In genomic region chr10:80180288-80180687, GRCm38 (mm10) we compare ENCODE assay signal across 8 mouse cellular contexts. TPM values are rescaled to one million over a fixed set of nuclear protein-coding genes. Genes with fewer than 3 reads are reported as not detected.
DNase-seq lines count a peak whose midpoint lies in the region; ATAC-seq and TF ChIP-seq lines count a peak whose summit lies in the region.

No protein-coding gene starts in this region.

- H3K4me1 ChIP-seq in heart, embryonic 15.5 days (replicated peaks), result peaks cover 33% of the 10 kb centered on the region
- H3K4me1 ChIP-seq in brown adipose tissue, adult 24 weeks (ENCODE audit: control insufficient read depth, insufficient read depth, insufficient read length, low read length), result no peaks in the 10 kb centered on the region
- H3K4me1 ChIP-seq in forebrain, postnatal 0 days (ENCODE audit: insufficient read depth), result peaks cover 18% of the 10 kb centered on the region
- H3K4me1 ChIP-seq in midbrain, embryonic 11.5 days (ENCODE audit: control insufficient read depth, insufficient read depth, low read length), result peaks cover 46% of the 10 kb centered on the region

- H3K4me2 ChIP-seq in heart, embryonic 15.5 days, result peak overlapping the region; percentile 89
- peak overlapping the region; percentile 68 for H3K4me2 ChIP-seq in forebrain, postnatal 0 days (ENCODE audit: low read depth)
- peak overlapping the region; percentile 83 for H3K4me2 ChIP-seq in midbrain, embryonic 11.5 days

- H3K27ac ChIP-seq in heart, embryonic 15.5 days, result no peak overlapping the region
- no peak overlapping the region for H3K27ac ChIP-seq in brown adipose tissue, adult 24 weeks (replicated peaks; ENCODE audit: low read depth, low read length)
- H3K27ac ChIP-seq in forebrain, postnatal 0 days (ENCODE audit: low read depth, low read length), result no peak overlapping the region
- peak overlapping the region; percentile 74 for H3K27ac ChIP-seq in midbrain, embryonic 11.5 days (ENCODE audit: low read depth, low read length)

- H3K4me3 ChIP-seq in heart, embryonic 15.5 days, result peak overlapping the region; percentile 76
- peak overlapping the region; percentile 64; the same call in 1 of the 2 replicates for H3K4me3 ChIP-seq in brown adipose tissue, adult 24 weeks (ENCODE audit: insufficient read depth, low read depth, low read length)
- H3K4me3 ChIP-seq in forebrain, postnatal 0 days (ENCODE audit: low read depth, low read length), result peak overlapping the region; percentile 78
- H3K4me3 ChIP-seq in midbrain, embryonic 11.5 days (ENCODE audit: low read depth, low read length), result peak overlapping the region; percentile 76

- H3K27me3 ChIP-seq in heart, embryonic 15.5 days, result no peaks in the 10 kb centered on the region
- H3K27me3 ChIP-seq in forebrain, postnatal 0 days (ENCODE audit: insufficient read depth, low read length), result no peaks in the 10 kb centered on the region
- H3K27me3 ChIP-seq in midbrain, embryonic 11.5 days (ENCODE audit: control insufficient read depth, insufficient read depth, low read length), result no peaks in the 10 kb centered on the region; the same call in 1 of the 2 replicates

- H3K9me3 ChIP-seq in heart, embryonic 15.5 days (replicated peaks), result no peaks in the 10 kb centered on the region
- no peaks in the 10 kb centered on the region for H3K9me3 ChIP-seq in forebrain, postnatal 0 days (ENCODE audit: low read length)
- no peaks in the 10 kb centered on the region for H3K9me3 ChIP-seq in midbrain, embryonic 11.5 days (ENCODE audit: control insufficient read depth, low read length)

- peak overlapping the region; percentile 85; the same call in 1 of the 2 replicates for H3K9ac ChIP-seq in heart, embryonic 15.5 days
- peak overlapping the region; percentile 81 for H3K9ac ChIP-seq in forebrain, postnatal 0 days
- H3K9ac ChIP-seq in midbrain, embryonic 11.5 days (ENCODE audit: low read length), result peak overlapping the region; percentile 97

- 58% methylated on average over 6 of the region's 6 CpGs for WGBS in heart, embryonic 15.5 days
- 35% methylated on average over 6 of the region's 6 CpGs for WGBS in forebrain, postnatal 0 days
- WGBS in midbrain, embryonic 11.5 days, result 27% methylated on average over 6 of the region's 6 CpGs

- no peak for ATAC-seq in heart, embryonic 15.5 days (replicated peaks; ENCODE audit: insufficient number of reproducible peaks, insufficient read depth, low FRiP score, low read depth)
- no peak for ATAC-seq in forebrain, postnatal 0 days
- no peak for ATAC-seq in midbrain, embryonic 11.5 days (ENCODE audit: low FRiP score)
- no peak for ATAC-seq in monocyte, adult 5-6 weeks (replicated peaks; ENCODE audit: insufficient number of reproducible peaks, low FRiP score, low TSS enrichment, poor library complexity, severe bottlenecking)

- DNase-seq in heart, adult 9 months (ENCODE audit: low spot score in 2 of 2), result no peak
- DNase-seq in forebrain, postnatal 0 days, result no peak
- no peak for DNase-seq in midbrain, embryonic 11.5 days (ENCODE audit: low spot score, missing footprints)
- DNase-seq in natural killer cell, adult 2 months (ENCODE audit: low spot score in 2 of 2), result no peak
- no peak for DNase-seq in left cerebral cortex, adult 18-20 months (ENCODE audit: low spot score in 2 of 2)

- no peaks in the 10 kb centered on the region for H3K36me3 ChIP-seq in heart, embryonic 15.5 days
- H3K36me3 ChIP-seq in forebrain, postnatal 0 days (ENCODE audit: insufficient read depth), result no peaks in the 10 kb centered on the region
- peaks cover 4% of the 10 kb centered on the region; the same call in 1 of the 2 replicates for H3K36me3 ChIP-seq in midbrain, embryonic 11.5 days (ENCODE audit: control insufficient read depth, insufficient read depth, low read length)

- TF ChIP-seq CTCF in forebrain, postnatal 0 days (IDR thresholded peaks at IDR 0.05; ENCODE audit: low read depth), result no peak

RNA-seq across cellular contexts. Expression of gene Efna2, which starts 1.0 kb away (rescaled TPM):
- polyA plus RNA-seq in heart, embryonic 15.5 days (2015; fragmentation: Nextera tagmentation; extraction: Ambion mirVana), result 8.6 and 9.7 TPM in 2 replicates
- 1.0 and 1.1 TPM in 2 replicates for polyA plus RNA-seq in brown adipose tissue, adult 24 weeks (2012; ENCODE audit: insufficient read depth, insufficient read length, missing spikeins)
- 29.0 and 30.9 TPM in 2 replicates for total RNA-seq in forebrain, postnatal 0 days (2014; rRNA removed)
- polyA plus RNA-seq in forebrain, postnatal 0 days (2015; fragmentation: Nextera tagmentation; extraction: Ambion mirVana), result 30.6 and 31.3 TPM in 2 replicates
- polyA plus RNA-seq in midbrain, embryonic 11.5 days (2014; fragmentation: Nextera tagmentation; extraction: Ambion mirVana), result 78.1 and 91.7 TPM in 2 replicates
- 1.0 TPM in 1 of 3 replicates, not detected in the others for total RNA-seq in monocyte, adult 5-6 weeks (2017)
- 1 to 10 TPM; 7.0 to 8.2 TPM for total RNA-seq in left cerebral cortex, adult 18-20 months (2021)

RNA-seq across cellular contexts. Expression of gene 1600002K03Rik, which starts 7.5 kb away (rescaled TPM):
- polyA plus RNA-seq in heart, embryonic 15.5 days (2015; fragmentation: Nextera tagmentation; extraction: Ambion mirVana), result 7.7 and 9.1 TPM in 2 replicates
- polyA plus RNA-seq in brown adipose tissue, adult 24 weeks (2012; ENCODE audit: insufficient read depth, insufficient read length, missing spikeins), result 10.9 and 14.9 TPM in 2 replicates
- total RNA-seq in forebrain, postnatal 0 days (2014; rRNA removed), result 4.2 and 5.0 TPM in 2 replicates
- polyA plus RNA-seq in forebrain, postnatal 0 days (2015; fragmentation: Nextera tagmentation; extraction: Ambion mirVana), result 5.0 and 6.0 TPM in 2 replicates
- polyA plus RNA-seq in midbrain, embryonic 11.5 days (2014; fragmentation: Nextera tagmentation; extraction: Ambion mirVana), result 8.0 and 8.7 TPM in 2 replicates
- total RNA-seq in monocyte, adult 5-6 weeks (2017), result 16.2 to 29.1 TPM (median 18.0 TPM) in 3 replicates
- 1 to 10 TPM; 6.8 to 7.0 TPM for total RNA-seq in left cerebral cortex, adult 18-20 months (2021)

RNA-seq across cellular contexts. Expression of gene Cirbp, which starts 14.5 kb away (rescaled TPM):
- 86.7 and 90.2 TPM in 2 replicates for polyA plus RNA-seq in heart, embryonic 15.5 days (2015; fragmentation: Nextera tagmentation; extraction: Ambion mirVana)
- polyA plus RNA-seq in brown adipose tissue, adult 24 weeks (2012; ENCODE audit: insufficient read depth, insufficient read length, missing spikeins), result 15.1 and 27.5 TPM in 2 replicates
- 345 and 424 TPM in 2 replicates for total RNA-seq in forebrain, postnatal 0 days (2014; rRNA removed)
- 834 and 838 TPM in 2 replicates for polyA plus RNA-seq in forebrain, postnatal 0 days (2015; fragmentation: Nextera tagmentation; extraction: Ambion mirVana)
- polyA plus RNA-seq in midbrain, embryonic 11.5 days (2014; fragmentation: Nextera tagmentation; extraction: Ambion mirVana), result 81.5 and 87.1 TPM in 2 replicates
- total RNA-seq in monocyte, adult 5-6 weeks (2017), result 137 to 163 TPM (median 145 TPM) in 3 replicates
- 10 to 100 TPM; 89.7 to 94.6 TPM for total RNA-seq in left cerebral cortex, adult 18-20 months (2021)

RNA-seq across cellular contexts. Expression of gene Midn, which starts 32.2 kb away (rescaled TPM):
- polyA plus RNA-seq in heart, embryonic 15.5 days (2015; fragmentation: Nextera tagmentation; extraction: Ambion mirVana), result 11.6 and 16.8 TPM in 2 replicates
- 25.5 and 31.6 TPM in 2 replicates for polyA plus RNA-seq in brown adipose tissue, adult 24 weeks (2012; ENCODE audit: insufficient read depth, insufficient read length, missing spikeins)
- 91.5 and 120 TPM in 2 replicates for total RNA-seq in forebrain, postnatal 0 days (2014; rRNA removed)
- polyA plus RNA-seq in forebrain, postnatal 0 days (2015; fragmentation: Nextera tagmentation; extraction: Ambion mirVana), result 19.3 and 21.3 TPM in 2 replicates
- 66.0 and 71.3 TPM in 2 replicates for polyA plus RNA-seq in midbrain, embryonic 11.5 days (2014; fragmentation: Nextera tagmentation; extraction: Ambion mirVana)
- 27.3 to 65.5 TPM (median 29.9 TPM) in 3 replicates for total RNA-seq in monocyte, adult 5-6 weeks (2017)
- 100 to 1,000 TPM; 105 TPM for total RNA-seq in left cerebral cortex, adult 18-20 months (2021)

RNA-seq across cellular contexts. Expression of gene Cbarp, which starts 39.7 kb away (rescaled TPM):
- 1.7 and 2.9 TPM in 2 replicates for polyA plus RNA-seq in heart, embryonic 15.5 days (2015; fragmentation: Nextera tagmentation; extraction: Ambion mirVana)
- polyA plus RNA-seq in brown adipose tissue, adult 24 weeks (2012; ENCODE audit: insufficient read depth, insufficient read length, missing spikeins), result 1.1 and 1.5 TPM in 2 replicates
- 114 and 151 TPM in 2 replicates for total RNA-seq in forebrain, postnatal 0 days (2014; rRNA removed)
- 57.5 and 68.2 TPM in 2 replicates for polyA plus RNA-seq in forebrain, postnatal 0 days (2015; fragmentation: Nextera tagmentation; extraction: Ambion mirVana)
- 11.1 and 11.8 TPM in 2 replicates for polyA plus RNA-seq in midbrain, embryonic 11.5 days (2014; fragmentation: Nextera tagmentation; extraction: Ambion mirVana)
- total RNA-seq in monocyte, adult 5-6 weeks (2017), result 0.29 to 5.8 TPM (median 4.1 TPM) in 3 replicates
- 100 to 1,000 TPM; 418 to 437 TPM for total RNA-seq in left cerebral cortex, adult 18-20 months (2021)
